Mouse (Mus musculus) CH12.LX (cell line): ENCODE data around the gene 1700016C15Rik. TPM values are rescaled to one million over a fixed set of nuclear protein-coding genes. Genes with fewer than 3 reads are reported as not detected.
A peak's percentile ranks its signal among the peaks of the same experiment; 100 is the strongest.

Experiments
- DNase-seq: peaks from one replicate; pipeline ENCODE4 v3.0.0-alpha.2; 2013; ENCODE audit errors: extremely low read depth
- H3K27ac ChIP-seq: 2 replicates; pipeline ENCODE4 v1.5.1; 2012; ENCODE audit warnings: low read depth, mild to moderate bottlenecking, control low read depth, moderate library complexity; ENCODE audit not compliant: insufficient read depth
- H3K27me3 ChIP-seq: replicated peaks from 2 replicates; pipeline ENCODE3; 2012; ENCODE audit warnings: inconsistent platforms
- H3K36me3 ChIP-seq, 2 experiments: replicated peaks in 1 of 2; 2 replicates each; pipeline versions ENCODE3 to v1.6.1; 2012; ENCODE audit warnings: inconsistent platforms in 1 of 2, low read length in 1 of 2, mild to moderate bottlenecking in 1 of 2, mixed read lengths in 1 of 2, moderate library complexity in 1 of 2; ENCODE audit not compliant: control insufficient read depth in 1 of 2, insufficient read depth in 1 of 2
- H3K4me1 ChIP-seq, 2 experiments: 2 replicates each; pipeline ENCODE4 v1.6.1; 2012; ENCODE audit warnings: inconsistent platforms in 1 of 2, moderate library complexity in 1 of 2; ENCODE audit not compliant: insufficient read depth in 2 of 2, control insufficient read depth in 1 of 2
- H3K4me2 ChIP-seq: 2 replicates; pipeline ENCODE4 v1.6.1; 2012; ENCODE audit warnings: low read depth, mild to moderate bottlenecking, control low read depth; ENCODE audit not compliant: poor library complexity, insufficient read depth, severe bottlenecking
- H3K4me3 ChIP-seq, 3 experiments: fragments of 150-350 bp in 1 of 3; sonication (generic) in 1 of 3; replicated peaks in 1 of 3; 2 replicates each; pipeline versions ENCODE3 to v1.5.1; 2011 to 2012; ENCODE audit warnings: low read depth in 2 of 3, low read length in 2 of 3, mild to moderate bottlenecking in 2 of 3, moderate library complexity in 2 of 3, control low read depth in 1 of 3, improper control_type of control experiment in 1 of 3, inconsistent platforms in 1 of 3, mixed read lengths in 1 of 3; ENCODE audit not compliant: poor library complexity in 1 of 3
- H3K79me2 ChIP-seq: replicated peaks from 2 replicates; pipeline ENCODE4 v1.6.1; 2012; ENCODE audit warnings: mild to moderate bottlenecking, moderate library complexity; ENCODE audit not compliant: control insufficient read depth, poor library complexity, insufficient read depth, severe bottlenecking; ENCODE audit errors: extremely low read depth
- H3K9ac ChIP-seq: 2 replicates; pipeline ENCODE4 v1.6.1; 2012; ENCODE audit warnings: low read depth, mild to moderate bottlenecking, control low read depth, moderate library complexity; ENCODE audit not compliant: insufficient read depth
- H3K9me3 ChIP-seq: replicated peaks from 2 replicates; pipeline ENCODE3; 2012; ENCODE audit warnings: low read length, inconsistent platforms, mixed read lengths
- BHLHE40 ChIP-seq: IDR thresholded peaks from 2 replicates; pipeline ENCODE4 v1.6.1; 2011; ENCODE audit warnings: mild to moderate bottlenecking, low read depth, low read length, improper control_type of control experiment
- CHD1 ChIP-seq: IDR thresholded peaks from 2 replicates; pipeline ENCODE4 v1.6.1; 2012; ENCODE audit warnings: low read depth, low read length, improper control_type of control experiment, inconsistent platforms
- CHD2 ChIP-seq: IDR thresholded peaks from 2 replicates; pipeline ENCODE4 v1.6.1; 2011; ENCODE audit warnings: low read length, improper control_type of control experiment
- E2F4 ChIP-seq: IDR thresholded peaks from 2 replicates; pipeline ENCODE4 v1.6.1; 2011; ENCODE audit warnings: low read depth, low read length, improper control_type of control experiment; ENCODE audit not compliant: insufficient replicate concordance
- ELF1 ChIP-seq: IDR thresholded peaks from 2 replicates; pipeline ENCODE4 v1.6.1; 2014; ENCODE audit warnings: low read depth, mild to moderate bottlenecking, inconsistent platforms, low read length, improper control_type of control experiment
- EP300 ChIP-seq: IDR thresholded peaks from 2 replicates; pipeline ENCODE4 v1.6.1; 2011; ENCODE audit warnings: low read length, improper control_type of control experiment
- ETS1 ChIP-seq: conservative IDR thresholded peaks from 2 replicates; pipeline ENCODE4 v1.6.1; 2012; ENCODE audit warnings: low read depth, mild to moderate bottlenecking, inconsistent platforms, low read length, improper control_type of control experiment, moderate library complexity
- GABPA ChIP-seq: IDR thresholded peaks from 2 replicates; pipeline ENCODE4 v1.6.1; 2012; ENCODE audit warnings: low read depth, low read length, improper control_type of control experiment, inconsistent platforms; ENCODE audit not compliant: insufficient replicate concordance
- IRF4 ChIP-seq: IDR thresholded peaks from 2 replicates; pipeline ENCODE4 v1.6.1; 2014; ENCODE audit warnings: low read depth, mild to moderate bottlenecking, inconsistent platforms, low read length, improper control_type of control experiment
- JUN ChIP-seq: IDR thresholded peaks from 2 replicates; pipeline ENCODE4 v1.6.1; 2011; ENCODE audit warnings: low read depth, mild to moderate bottlenecking, low read length, improper control_type of control experiment, moderate library complexity; ENCODE audit not compliant: insufficient read depth
- JUND ChIP-seq: conservative IDR thresholded peaks from 2 replicates; pipeline ENCODE4 v1.6.1; 2011; ENCODE audit warnings: low read depth, low read length, improper control_type of control experiment
- KAT2A ChIP-seq: IDR thresholded peaks from 2 replicates; pipeline ENCODE4 v1.6.1; 2012; ENCODE audit warnings: low read length, improper control_type of control experiment, inconsistent platforms; ENCODE audit not compliant: insufficient replicate concordance
- MAFK ChIP-seq: IDR thresholded peaks from 2 replicates; pipeline ENCODE4 v1.6.1; 2011; ENCODE audit warnings: low read length, improper control_type of control experiment; ENCODE audit not compliant: insufficient replicate concordance
- MAX ChIP-seq: IDR thresholded peaks from 2 replicates; pipeline ENCODE4 v1.6.1; 2011; ENCODE audit warnings: low read length, improper control_type of control experiment
- MAZ ChIP-seq: IDR thresholded peaks from 2 replicates; pipeline ENCODE4 v1.6.1; 2012; ENCODE audit warnings: low read depth, mild to moderate bottlenecking, inconsistent platforms, low read length, improper control_type of control experiment, moderate library complexity
- MEF2A ChIP-seq: IDR thresholded peaks from 2 replicates; pipeline ENCODE4 v1.6.1; 2014; ENCODE audit warnings: low read depth, mild to moderate bottlenecking, inconsistent platforms, low read length, improper control_type of control experiment, borderline replicate concordance
- MXI1 ChIP-seq: IDR thresholded peaks from 2 replicates; pipeline ENCODE4 v1.6.1; 2011; ENCODE audit warnings: mild to moderate bottlenecking, low read depth, low read length, improper control_type of control experiment
- MYC ChIP-seq: IDR thresholded peaks from 2 replicates; pipeline ENCODE4 v1.6.1; 2011; ENCODE audit warnings: low read depth, mild to moderate bottlenecking, improper control_type of control experiment, low read length
- NELFE ChIP-seq: IDR thresholded peaks from 2 replicates; pipeline ENCODE4 v1.6.1; 2011; ENCODE audit warnings: low read depth, low read length, improper control_type of control experiment
- NRF1 ChIP-seq: IDR thresholded peaks from 2 replicates; pipeline ENCODE4 v1.6.1; 2014; ENCODE audit warnings: low read depth, mild to moderate bottlenecking, inconsistent platforms, low read length, improper control_type of control experiment, moderate library complexity
- PAX5 ChIP-seq: IDR thresholded peaks from 2 replicates; pipeline ENCODE4 v1.6.1; 2012; ENCODE audit warnings: low read length, inconsistent platforms, mixed read lengths
- POLR2AphosphoS2 ChIP-seq: IDR thresholded peaks from 2 replicates; pipeline ENCODE4 v1.6.1; 2011; ENCODE audit warnings: low read depth, low read length, improper control_type of control experiment
- SIN3A ChIP-seq: IDR thresholded peaks from 2 replicates; pipeline ENCODE4 v1.6.1; 2012; ENCODE audit warnings: low read length, improper control_type of control experiment, inconsistent platforms
- SMC3 ChIP-seq: IDR thresholded peaks from 2 replicates; pipeline ENCODE4 v1.6.1; 2011; ENCODE audit warnings: low read depth, low read length, improper control_type of control experiment
- TBP ChIP-seq: conservative IDR thresholded peaks from 2 replicates; pipeline ENCODE4 v1.6.1; 2011; ENCODE audit warnings: low read depth, low read length, improper control_type of control experiment
- TCF12 ChIP-seq: IDR thresholded peaks from 2 replicates; pipeline ENCODE4 v1.6.1; 2014; ENCODE audit warnings: low read depth, mild to moderate bottlenecking, inconsistent platforms, low read length, improper control_type of control experiment
- USF1 ChIP-seq: IDR thresholded peaks from 2 replicates; pipeline ENCODE4 v1.6.1; 2014; ENCODE audit warnings: low read depth, mild to moderate bottlenecking, inconsistent platforms, low read length, improper control_type of control experiment
- ZKSCAN1 ChIP-seq: IDR thresholded peaks from 2 replicates; pipeline ENCODE4 v1.6.1; 2012; ENCODE audit warnings: low read depth, inconsistent platforms, low read length, improper control_type of control experiment, borderline replicate concordance
- ZNF384 ChIP-seq: IDR thresholded peaks from 2 replicates; pipeline ENCODE4 v1.6.1; 2012; ENCODE audit warnings: low read depth, low read length, improper control_type of control experiment, inconsistent platforms
- dilution Hi-C: fragments of 300-500 bp; cut with MboI; formaldehyde crosslinking; loops from 2 replicates; pipeline ENCODE4 v1.14.3; 2020; ENCODE audit warnings: low sequenced_read_pairs; ENCODE audit not compliant: extremely low pct_unique_long_range_greater_than_20kb, extremely low pct_ligation_motif_present
- in situ Hi-C: fragments of 300-500 bp; cut with MboI; formaldehyde crosslinking; loops from 3 replicates; pipeline ENCODE4 v1.14.3; 2019; ENCODE audit warnings: low sequenced_read_pairs, low pct_ligation_motif_present, low pct_unique_long_range_greater_than_20kb, mixed read lengths
- polyA plus RNA-seq: library from polyadenylated mRNA; unstranded; fragments of >175 nt; gene quantifications from 2 replicates; pipeline ENCODE4 v1.2.1, GENCODE M21; 2012; ENCODE audit warnings: low read depth; ENCODE audit not compliant: insufficient read length
- total RNA-seq, 2 experiments: library from RNA; depleted of rRNA; stranded (reverse); fragments of 300-350 nt in 1 of 2; fragments of >200 nt in 1 of 2; gene quantifications; 2 replicates each; pipeline ENCODE4 v1.2.3; 2012 to 2014

1700016C15Rik gene
- total and polyA plus RNA-seq, 3 experiments, result not detected

DNA sequence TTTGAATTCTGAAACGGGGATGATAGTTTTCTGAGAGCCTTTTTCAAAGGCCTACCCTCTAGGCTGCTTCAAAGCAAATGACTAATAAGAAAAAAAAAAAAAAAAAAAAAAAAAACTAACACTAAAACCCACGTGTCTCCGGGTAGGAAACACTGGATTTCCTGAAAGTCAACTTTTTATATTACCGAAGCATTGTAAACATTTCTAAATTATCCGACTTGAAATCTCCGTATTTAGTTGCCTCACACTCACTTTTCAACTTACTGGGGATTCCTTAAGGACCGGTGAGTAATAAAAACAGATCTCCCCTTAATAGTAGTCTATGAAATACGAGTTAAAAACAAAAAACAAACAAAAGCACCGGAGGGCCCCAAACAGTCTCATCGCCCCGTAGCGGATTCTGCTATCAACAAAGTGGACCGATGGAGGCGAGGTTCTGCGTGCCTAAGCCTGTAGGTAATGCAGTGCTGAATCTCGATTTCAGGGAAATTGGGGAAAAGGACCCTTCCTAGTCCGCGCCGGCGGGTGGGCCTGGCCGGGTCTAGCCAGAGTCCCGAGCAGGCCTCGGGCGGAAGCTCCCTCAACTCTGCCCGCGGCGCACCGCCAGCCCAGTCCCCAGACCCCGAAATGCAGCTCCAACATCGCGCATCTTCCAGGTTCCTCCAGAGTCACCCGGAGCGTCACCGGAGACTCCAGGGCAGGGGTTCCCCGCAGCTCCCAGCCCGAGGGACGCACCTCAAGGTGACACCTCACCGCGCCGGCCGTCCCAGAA is 66.0 kb downstream of the 1700016C15Rik start:
- Histone ChIP-seq H3K9ac (peak overlapping the region; percentile 93), H3K36me3 (peaks cover 0 to 4% of the 10 kb centered on the region in 2 experiments)
- in situ Hi-C loops, result no loop called here

DNA sequence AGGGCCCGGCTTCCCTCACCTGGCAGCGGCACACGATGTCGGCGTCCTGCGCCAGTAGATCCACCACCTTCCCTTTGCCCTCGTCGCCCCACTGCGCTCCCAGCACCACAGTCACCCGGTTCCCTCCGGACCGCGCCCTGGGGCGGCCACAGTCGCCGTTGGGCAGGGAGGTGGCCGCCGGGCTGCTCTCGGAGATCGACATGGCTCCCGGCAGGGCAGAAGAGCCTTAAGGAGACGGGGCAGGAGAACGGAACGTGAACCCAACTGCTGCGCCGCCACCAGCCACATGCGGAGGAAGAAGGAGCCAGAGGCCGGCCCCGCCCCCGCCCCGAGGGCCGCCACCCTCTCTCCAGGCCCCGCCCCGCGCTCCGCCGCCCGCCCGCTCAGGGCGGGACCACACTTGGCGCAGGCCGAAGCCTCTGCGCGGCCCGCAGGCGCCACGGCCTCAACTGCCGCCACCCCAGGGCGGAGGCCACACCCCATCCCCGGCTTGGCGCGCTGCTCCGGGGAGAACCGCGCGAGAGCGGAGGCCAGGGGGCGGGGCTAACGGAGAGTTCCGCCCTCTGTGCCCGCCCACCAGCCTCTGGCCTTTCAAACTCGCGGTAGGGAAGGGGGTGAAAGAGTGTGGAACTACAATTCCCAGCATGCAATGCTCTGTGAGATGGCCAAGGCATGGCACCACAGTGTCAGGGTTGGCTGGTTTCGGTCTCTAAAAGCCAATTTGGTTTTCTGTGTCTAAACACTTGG is 66.8 kb downstream of the 1700016C15Rik start, which contains the start of gene Adss:
Gene Adss, minus strand, starts transcription at position 319 of the 747 bp plus-strand sequence.
- Histone ChIP-seq H3K4me3 (peak within 1 kb of the TSS; percentile 81 to 99 (median 97)), H3K36me3 (no peaks in the 10 kb centered on the region), H3K4me1 (peaks cover 0 to 22% of the 10 kb centered on the region in 2 experiments; a peak in 2 of 4 replicates), H3K9me3 (no peaks in the 10 kb centered on the region), H3K9ac (peak within 1 kb of the TSS; percentile 93), H3K27ac (peak within 1 kb of the TSS; percentile 95), H3K27me3 (no peaks in the 10 kb centered on the region), H3K4me2 (no peak within 1 kb of the TSS), H3K79me2 (peaks cover 34% of the 10 kb centered on the region)
- DNase-seq, result peak; percentile 96
- in situ Hi-C loops (no loop called here), dilution Hi-C loops (no loop called here)
- TF ChIP-seq MAZ (peak; percentile 81), EP300 (no peak), USF1 (no peak), ZKSCAN1 (no peak), MYC (peak; percentile 67; the same call in 1 of the 2 replicates), KAT2A (peak; percentile 82; the same call in 1 of the 2 replicates), NRF1 (peak; percentile 79), IRF4 (peak; percentile 44; the same call in 1 of the 2 replicates), POLR2AphosphoS2 (no peak), MEF2A (peak; percentile 64), NELFE (peak; percentile 89), BHLHE40 (peak; percentile 54), TCF12 (peak; percentile 72), SMC3 (no peak), ZNF384 (no peak), PAX5 (no peak), MAX (peak; percentile 45; the same call in 1 of the 2 replicates), JUND (no peak), ELF1 (peak; percentile 86), CHD2 (peak; percentile 97), TBP (0 out of 2 replicates have a peak, but pooled peaks have one; percentile 24), JUN (no peak), ETS1 (no peak), E2F4 (no peak; the same call in 1 of the 2 replicates), CHD1 (no peak; the same call in 1 of the 2 replicates), MAFK (no peak)

More for the DNA sequence above, 66.0 kb downstream of the 1700016C15Rik start:
- dilution Hi-C loops, result no loop called here
- peaks cover 0 to 28% of the 10 kb centered on the region in 2 experiments; a peak in 2 of 4 replicates for H3K4me1 ChIP-seq
- no peaks in the 10 kb centered on the region for H3K9me3 ChIP-seq
- peak overlapping the region; percentile 85 for H3K4me2 ChIP-seq
- peak overlapping the region; percentile 95 for H3K27ac ChIP-seq
- DNase-seq, result peak; percentile 38
- H3K79me2 ChIP-seq, result peaks cover 39% of the 10 kb centered on the region
- peak; percentile 75; the same call in 1 of the 2 replicates for TF ChIP-seq MXI1
- no peak for TF ChIP-seq SIN3A
- TF ChIP-seq ZNF384, result peak; percentile 88
- no peak for TF ChIP-seq TBP
- TF ChIP-seq GABPA, result no peak
- peak; percentile 41; the same call in 1 of the 2 replicates for TF ChIP-seq MYC
- no peak for TF ChIP-seq PAX5
- no peaks in the 10 kb centered on the region for H3K27me3 ChIP-seq
- peak overlapping the region; percentile 81 to 99 (median 97) for H3K4me3 ChIP-seq
